Mouse (Mus musculus): ENCODE results near the gene Prss46. TPM values are rescaled to one million over a fixed set of nuclear protein-coding genes. Genes with fewer than 3 reads are reported as not detected.

Gene Prss46
- polyA plus RNA-seq, 1 experiment, result 130 TPM

GRCm38 (mm10) chr9:110888935-110889334, 44.6 kb downstream of the Prss46 start:
- no peak overlapping the region for H3K27ac ChIP-seq (ENCODE audit: control insufficient read depth, insufficient read depth, low read depth, low read length)
- TF ChIP-seq CTCF (IDR thresholded peaks at IDR 0.05; ENCODE audit: control insufficient read depth, insufficient read depth, insufficient replicate concordance, low read depth, low read length) (no peak), POLR2A (IDR thresholded peaks at IDR 0.05; ENCODE audit: control insufficient read depth, low read depth, low read length) (no peak)

GRCm38 (mm10) chr9:110890026-110890783, 45.9 kb downstream of the Prss46 start:
- no peaks in the 10 kb centered on the region for H3K27me3 ChIP-seq (ENCODE audit: control insufficient read depth, insufficient read depth, low read length)
- H3K36me3 ChIP-seq (ENCODE audit: control insufficient read depth, insufficient read depth, low read length), result no peaks in the 10 kb centered on the region
- H3K4me3 ChIP-seq (ENCODE audit: control insufficient read depth, low read depth, low read length), result no peak overlapping the region
- peaks cover 2% of the 10 kb centered on the region for H3K4me1 ChIP-seq (ENCODE audit: control insufficient read depth, insufficient read depth, low read length)
- no peak overlapping the region for H3K27ac ChIP-seq (ENCODE audit: control insufficient read depth, insufficient read depth, low read depth, low read length)
- TF ChIP-seq CTCF (IDR thresholded peaks at IDR 0.05; ENCODE audit: control insufficient read depth, insufficient read depth, insufficient replicate concordance, low read depth, low read length), result peak; percentile 70; the same call in 1 of the 2 replicates
- no peak for TF ChIP-seq POLR2A (IDR thresholded peaks at IDR 0.05; ENCODE audit: control insufficient read depth, low read depth, low read length)

More at GRCm38 (mm10) chr9:110888935-110889334, 44.6 kb downstream of the Prss46 start:
- no peaks in the 10 kb centered on the region for H3K27me3 ChIP-seq (ENCODE audit: control insufficient read depth, insufficient read depth, low read length)
- no peak overlapping the region for H3K4me3 ChIP-seq (ENCODE audit: control insufficient read depth, low read depth, low read length)
- H3K4me1 ChIP-seq (ENCODE audit: control insufficient read depth, insufficient read depth, low read length), result peaks cover 2% of the 10 kb centered on the region
- no peaks in the 10 kb centered on the region for H3K36me3 ChIP-seq (ENCODE audit: control insufficient read depth, insufficient read depth, low read length)

GRCm38 (mm10) chr9:110891077-110891828, 46.9 kb downstream of the Prss46 start:
- Histone ChIP-seq H3K27me3 (ENCODE audit: control insufficient read depth, insufficient read depth, low read length) (no peaks in the 10 kb centered on the region), H3K36me3 (ENCODE audit: control insufficient read depth, insufficient read depth, low read length) (no peaks in the 10 kb centered on the region), H3K4me1 (ENCODE audit: control insufficient read depth, insufficient read depth, low read length) (peaks cover 2% of the 10 kb centered on the region), H3K27ac (ENCODE audit: control insufficient read depth, insufficient read depth, low read depth, low read length) (no peak overlapping the region), H3K4me3 (ENCODE audit: control insufficient read depth, low read depth, low read length) (no peak overlapping the region)
- TF ChIP-seq CTCF (IDR thresholded peaks at IDR 0.05; ENCODE audit: control insufficient read depth, insufficient read depth, insufficient replicate concordance, low read depth, low read length), result no peak
- no peak for TF ChIP-seq POLR2A (IDR thresholded peaks at IDR 0.05; ENCODE audit: control insufficient read depth, low read depth, low read length)

GRCm38 (mm10) chr9:110892552-110892951, 48.2 kb downstream of the Prss46 start:
- Histone ChIP-seq H3K36me3 (ENCODE audit: control insufficient read depth, insufficient read depth, low read length) (no peaks in the 10 kb centered on the region), H3K27ac (ENCODE audit: control insufficient read depth, insufficient read depth, low read depth, low read length) (no peak overlapping the region), H3K4me3 (ENCODE audit: control insufficient read depth, low read depth, low read length) (no peak overlapping the region), H3K4me1 (ENCODE audit: control insufficient read depth, insufficient read depth, low read length) (peaks cover 2% of the 10 kb centered on the region), H3K27me3 (ENCODE audit: control insufficient read depth, insufficient read depth, low read length) (no peaks in the 10 kb centered on the region)
- TF ChIP-seq CTCF (IDR thresholded peaks at IDR 0.05; ENCODE audit: control insufficient read depth, insufficient read depth, insufficient replicate concordance, low read depth, low read length), result no peak
- TF ChIP-seq POLR2A (IDR thresholded peaks at IDR 0.05; ENCODE audit: control insufficient read depth, low read depth, low read length), result no peak

- no peak overlapping the region for H3K4me3 ChIP-seq (ENCODE audit: control insufficient read depth, low read depth, low read length)
- peaks cover 2% of the 10 kb centered on the region for H3K4me1 ChIP-seq (ENCODE audit: control insufficient read depth, insufficient read depth, low read length)
- H3K36me3 ChIP-seq (ENCODE audit: control insufficient read depth, insufficient read depth, low read length), result no peaks in the 10 kb centered on the region
- H3K27ac ChIP-seq (ENCODE audit: control insufficient read depth, insufficient read depth, low read depth, low read length), result no peak overlapping the region
- no peaks in the 10 kb centered on the region for H3K27me3 ChIP-seq (ENCODE audit: control insufficient read depth, insufficient read depth, low read length)
- TF ChIP-seq CTCF (IDR thresholded peaks at IDR 0.05; ENCODE audit: control insufficient read depth, insufficient read depth, insufficient replicate concordance, low read depth, low read length) (no peak), POLR2A (IDR thresholded peaks at IDR 0.05; ENCODE audit: control insufficient read depth, low read depth, low read length) (no peak)
Observed at GRCm38 (mm10) chr9:110893429-110893828, 49.1 kb downstream of the Prss46 start.

GRCm38 (mm10) chr9:110895507-110895906, 51.2 kb downstream of the Prss46 start:
- TF ChIP-seq POLR2A (IDR thresholded peaks at IDR 0.05; ENCODE audit: control insufficient read depth, low read depth, low read length), result no peak
- TF ChIP-seq CTCF (IDR thresholded peaks at IDR 0.05; ENCODE audit: control insufficient read depth, insufficient read depth, insufficient replicate concordance, low read depth, low read length), result no peak
- Histone ChIP-seq H3K27ac (ENCODE audit: control insufficient read depth, insufficient read depth, low read depth, low read length) (no peak overlapping the region), H3K4me3 (ENCODE audit: control insufficient read depth, low read depth, low read length) (no peak overlapping the region)

GRCm38 (mm10) chr9:110895994-110896393, 51.7 kb downstream of the Prss46 start:
- Histone ChIP-seq H3K36me3 (ENCODE audit: control insufficient read depth, insufficient read depth, low read length) (no peaks in the 10 kb centered on the region), H3K4me3 (ENCODE audit: control insufficient read depth, low read depth, low read length) (no peak overlapping the region), H3K27me3 (ENCODE audit: control insufficient read depth, insufficient read depth, low read length) (no peaks in the 10 kb centered on the region), H3K27ac (ENCODE audit: control insufficient read depth, insufficient read depth, low read depth, low read length) (no peak overlapping the region), H3K4me1 (ENCODE audit: control insufficient read depth, insufficient read depth, low read length) (no peaks in the 10 kb centered on the region; the same call in 1 of the 2 replicates)
- TF ChIP-seq CTCF (IDR thresholded peaks at IDR 0.05; ENCODE audit: control insufficient read depth, insufficient read depth, insufficient replicate concordance, low read depth, low read length), result no peak
- no peak for TF ChIP-seq POLR2A (IDR thresholded peaks at IDR 0.05; ENCODE audit: control insufficient read depth, low read depth, low read length)

More at GRCm38 (mm10) chr9:110895507-110895906, 51.2 kb downstream of the Prss46 start:
- no peaks in the 10 kb centered on the region for H3K36me3 ChIP-seq (ENCODE audit: control insufficient read depth, insufficient read depth, low read length)
- H3K27me3 ChIP-seq (ENCODE audit: control insufficient read depth, insufficient read depth, low read length), result no peaks in the 10 kb centered on the region
- H3K4me1 ChIP-seq (ENCODE audit: control insufficient read depth, insufficient read depth, low read length), result no peaks in the 10 kb centered on the region; the same call in 1 of the 2 replicates

Data from testis, adult 2 months (tissue).